Mouse (Mus musculus): ENCODE measurements around the gene Pde9a.
A peak's percentile ranks its signal among the peaks of the same experiment; 100 is the strongest.

Pde9a gene

GRCm38 (mm10) chr17:31511792-31512495 lies 125.9 kb downstream of the Pde9a start:
- peak; percentile 95 for DNase-seq (ENCODE audit: low read depth, low spot score)

GRCm38 (mm10) chr17:31512593-31512992 lies 126.6 kb downstream of the Pde9a start:
- no peak for DNase-seq (ENCODE audit: low read depth, low spot score)

DNA sequence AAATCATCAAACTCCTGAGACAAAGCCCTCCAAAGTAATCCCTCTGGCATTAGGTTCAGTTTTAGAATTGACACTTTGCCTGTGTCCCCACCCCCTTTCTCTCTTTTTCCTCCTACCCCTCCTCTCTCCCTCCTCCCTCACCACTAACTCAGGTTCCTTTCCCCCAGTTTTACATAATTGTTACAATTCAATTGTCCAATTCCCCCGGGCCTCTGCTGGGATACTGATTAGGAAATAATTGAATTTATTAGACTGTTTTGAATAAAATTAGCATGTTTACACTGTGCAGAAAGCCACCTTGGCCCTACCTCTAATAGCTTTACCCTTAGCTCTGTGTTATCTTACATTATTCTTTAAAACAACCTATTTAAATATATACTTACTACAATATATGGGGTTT lies 128.7 kb downstream of the Pde9a start:
- DNase-seq (ENCODE audit: low read depth, low spot score) = no peak

DNA sequence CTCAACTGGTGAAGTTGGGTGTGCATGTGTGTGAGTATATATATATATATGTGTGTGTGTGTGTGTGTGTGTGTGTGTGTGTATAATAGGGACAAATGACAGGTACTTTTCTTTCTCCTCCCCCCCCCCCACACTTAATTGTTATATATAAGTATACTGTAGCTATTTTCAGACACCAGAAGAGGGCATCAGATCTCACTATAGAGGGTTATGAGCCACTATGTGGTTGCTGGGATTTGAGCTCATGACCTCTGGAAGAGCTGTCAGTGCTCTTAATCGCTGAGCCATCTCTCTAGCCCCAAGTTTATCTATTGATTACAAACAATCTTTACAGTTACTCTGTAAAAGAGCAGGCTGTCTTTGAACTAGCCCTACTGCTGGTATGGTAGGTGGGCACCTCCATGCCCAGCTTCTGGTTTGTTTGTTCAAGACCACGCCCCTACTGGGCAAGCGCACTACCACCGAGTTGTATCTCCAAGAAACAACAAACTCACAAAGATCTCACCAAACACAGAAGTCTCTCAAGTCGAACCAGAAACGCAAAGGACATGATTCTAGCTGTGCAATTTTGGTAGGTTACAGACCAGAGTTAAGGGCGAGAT lies 133.4 kb downstream of the Pde9a start:
- DNase-seq (ENCODE audit: low read depth, low spot score) = no peak

GRCm38 (mm10) chr17:31519946-31520838 lies 134.2 kb downstream of the Pde9a start, which contains the start of the genes Wdr4 and Ndufv3:
Gene Wdr4 (minus strand): TSS chr17:31519980.
Gene Ndufv3 (plus strand): TSS chr17:31520115.
- peak; percentile 99 for DNase-seq (ENCODE audit: low read depth, low spot score)

- no peak for DNase-seq (ENCODE audit: low read depth, low spot score)
These were observed 134.9 kb downstream of the Pde9a start for GRCm38 (mm10) chr17:31520895-31521294.

GRCm38 (mm10) chr17:31521948-31522347 lies 135.9 kb downstream of the Pde9a start:
- DNase-seq (ENCODE audit: low read depth, low spot score) = no peak

DNA sequence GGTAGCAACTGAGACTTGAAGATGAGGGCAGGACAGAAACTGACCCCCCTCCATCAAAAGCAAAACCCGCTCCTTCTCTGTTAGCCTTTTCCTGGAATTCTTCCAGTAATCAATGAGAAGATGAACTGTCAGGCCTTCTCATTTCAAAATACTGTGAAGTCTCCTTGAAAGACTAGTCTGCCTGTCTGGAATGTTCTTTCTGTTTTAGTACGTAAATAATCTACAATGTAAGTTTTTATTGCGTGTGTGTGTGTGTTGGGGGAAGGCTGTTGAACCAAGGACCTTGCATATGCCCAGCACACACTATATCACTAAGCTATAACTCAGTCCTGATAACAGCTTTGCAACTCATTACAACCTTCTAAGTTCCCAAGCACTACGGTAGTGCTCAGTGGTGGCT lies 139.1 kb downstream of the Pde9a start:
- no peak for DNase-seq (ENCODE audit: low read depth, low spot score)

- DNase-seq (ENCODE audit: low read depth, low spot score) = no peak
These were observed 139.8 kb downstream of the Pde9a start for GRCm38 (mm10) chr17:31525816-31526215.

Measured in CD4-positive helper T cell, adult 2 months (primary cell).